Mouse (Mus musculus) heart, embryonic 14.5 days (tissue): ENCODE measurements around the gene Zfp952. TPM values are rescaled to one million over a fixed set of nuclear protein-coding genes. Genes with fewer than 3 reads are reported as not detected.

ENCODE experiments used
- ATAC-seq: fragments of 200-750 bp; cut with Nextera tagmentation; 2 replicates; pipeline ENCODE4 v1.8.0; 2017; ENCODE audit warnings: low read depth, moderate TSS enrichment; ENCODE audit not compliant: insufficient number of reproducible peaks, insufficient read depth, low FRiP score
- H3K27ac ChIP-seq, 2 experiments: fragments of 200-500 bp in 1 of 2; fragments of 300-500 bp in 1 of 2; sonication (generic) in 1 of 2; replicated peaks in 1 of 2; 2 replicates each; pipeline ENCODE4 v1.5.1; 2012 to 2014; ENCODE audit warnings: low read depth in 2 of 2, low read length in 2 of 2, control low read depth in 1 of 2, mild to moderate bottlenecking in 1 of 2, mixed read lengths in 1 of 2; ENCODE audit not compliant: control insufficient read depth in 1 of 2, insufficient read depth in 1 of 2
- H3K27me3 ChIP-seq: fragments of 300-500 bp; sonication (generic); 2 replicates; pipeline ENCODE4 v1.6.1; 2014; ENCODE audit warnings: mild to moderate bottlenecking, low read length, control low read depth; ENCODE audit not compliant: control insufficient read depth, insufficient read depth
- H3K36me3 ChIP-seq: fragments of 300-500 bp; sonication (generic); 2 replicates; pipeline ENCODE4 v1.6.1; 2014; ENCODE audit warnings: mild to moderate bottlenecking, control low read depth, low read length, mixed read lengths; ENCODE audit not compliant: control insufficient read depth, insufficient read depth
- H3K4me1 ChIP-seq, 2 experiments: fragments of 200-500 bp in 1 of 2; fragments of 300-500 bp in 1 of 2; sonication (generic) in 1 of 2; 2 replicates each; pipeline ENCODE4 v1.6.1; 2012 to 2014; ENCODE audit warnings: low read length in 2 of 2, control low read depth in 1 of 2, mixed read lengths in 1 of 2; ENCODE audit not compliant: control insufficient read depth in 2 of 2, insufficient read depth in 2 of 2
- H3K4me2 ChIP-seq: fragments of 300-500 bp; sonication (generic); 2 replicates; pipeline ENCODE4 v1.6.1; 2014; ENCODE audit warnings: mild to moderate bottlenecking, low read length
- H3K4me3 ChIP-seq, 2 experiments: fragments of 200-500 bp in 1 of 2; fragments of 300-500 bp in 1 of 2; sonication (generic) in 1 of 2; 2 replicates each; pipeline ENCODE4 v1.5.1; 2012 to 2014; ENCODE audit warnings: low read length in 2 of 2, mild to moderate bottlenecking in 2 of 2, control low read depth in 1 of 2, low read depth in 1 of 2, moderate library complexity in 1 of 2; ENCODE audit not compliant: control insufficient read depth in 1 of 2, insufficient read depth in 1 of 2
- H3K9ac ChIP-seq: fragments of 300-500 bp; sonication (generic); 2 replicates; pipeline ENCODE4 v1.6.1; 2014; ENCODE audit warnings: mild to moderate bottlenecking, low read length
- H3K9me3 ChIP-seq: fragments of 300-500 bp; sonication (generic); 2 replicates; pipeline ENCODE4 v1.6.1; 2016; ENCODE audit warnings: low read length, control low read depth; ENCODE audit not compliant: control insufficient read depth
- WGBS: fragments of 180-500 bp; shearing (Covaris S2); extraction: QIAGEN DNeasy Blood & Tissue Kit; methylation state at CpG from one replicate; pipeline ENCODE4 v1.1.7; 2014; 5-methylcytosine and 5-hydroxymethylcytosine counted together
- polyA plus RNA-seq: library from polyadenylated mRNA; unstranded; fragments of >200 nt; fragmentation: Nextera tagmentation; extraction: Ambion mirVana; gene quantifications from 2 replicates; pipeline ENCODE4 v1.2.1, GENCODE M21; 2014

The Zfp952 gene
- polyA plus RNA-seq: 9.5 TPM in 2 replicates

GRCm38 (mm10) chr17:32992699-32993474, at the start of gene Zfp952:
Zfp952 (plus strand) TSS chr17:32993129.
- peaks cover 11% of the 10 kb centered on the region for H3K36me3 ChIP-seq
- 3% methylated on average over 21 of the region's 21 CpGs for WGBS
- H3K27ac ChIP-seq: peak within 1 kb of the TSS; percentile 47 to 65; a peak in 3 of 4 replicates
- H3K9ac ChIP-seq: peak within 1 kb of the TSS; percentile 79
- peak within 1 kb of the TSS; percentile 63 for H3K4me2 ChIP-seq
- H3K4me1 ChIP-seq: peaks cover 5% of the 10 kb centered on the region in 2 experiments; a peak in 3 of 4 replicates
- no peaks in the 10 kb centered on the region for H3K9me3 ChIP-seq
- peak within 1 kb of the TSS; percentile 69 to 73 for H3K4me3 ChIP-seq
- peak; percentile 88 for ATAC-seq
- H3K27me3 ChIP-seq: no peaks in the 10 kb centered on the region

GRCm38 (mm10) chr17:32943661-32944060, 49.3 kb upstream of the Zfp952 start:
- Histone ChIP-seq H3K27ac (no peak overlapping the region), H3K9me3 (no peaks in the 10 kb centered on the region), H3K36me3 (no peaks in the 10 kb centered on the region), H3K27me3 (no peaks in the 10 kb centered on the region), H3K4me3 (no peak overlapping the region), H3K4me1 (peaks cover 10 to 13% of the 10 kb centered on the region in 2 experiments), H3K9ac (no peak overlapping the region), H3K4me2 (no peak overlapping the region)
- ATAC-seq: no peak
- 90% methylated on average over 3 of the region's 3 CpGs for WGBS

GRCm38 (mm10) chr17:32944402-32945035, 48.4 kb upstream of the Zfp952 start:
- 70% methylated on average over 3 of the region's 3 CpGs for WGBS
- no peak overlapping the region for H3K27ac ChIP-seq
- no peaks in the 10 kb centered on the region for H3K27me3 ChIP-seq
- H3K9ac ChIP-seq: no peak overlapping the region
- no peak overlapping the region for H3K4me2 ChIP-seq
- H3K4me3 ChIP-seq: no peak overlapping the region
- H3K4me1 ChIP-seq: peaks cover 10 to 13% of the 10 kb centered on the region in 2 experiments
- ATAC-seq: no peak
- H3K36me3 ChIP-seq: no peaks in the 10 kb centered on the region
- no peaks in the 10 kb centered on the region for H3K9me3 ChIP-seq

- ATAC-seq: no peak; the same call in 1 of the 2 replicates
Measured at GRCm38 (mm10) chr17:32946716-32947115, 46.2 kb upstream of the Zfp952 start.

GRCm38 (mm10) chr17:32947215-32947914, 45.6 kb upstream of the Zfp952 start, which contains the start of gene Cyp4f13:
Cyp4f13 (minus strand) TSS chr17:32947402.
- Histone ChIP-seq H3K9me3 (no peaks in the 10 kb centered on the region), H3K36me3 (no peaks in the 10 kb centered on the region), H3K4me3 (peak within 1 kb of the TSS; percentile 62 to 68), H3K9ac (peak within 1 kb of the TSS; percentile 84), H3K27me3 (no peaks in the 10 kb centered on the region), H3K4me2 (peak within 1 kb of the TSS; percentile 92), H3K4me1 (peaks cover 10 to 13% of the 10 kb centered on the region in 2 experiments), H3K27ac (peak within 1 kb of the TSS; percentile 71)
- WGBS: 19% methylated on average over 12 of the region's 12 CpGs
- peak; percentile 96 for ATAC-seq

More at GRCm38 (mm10) chr17:32946716-32947115, 46.2 kb upstream of the Zfp952 start:
- peak overlapping the region; percentile 92 for H3K4me2 ChIP-seq
- no peaks in the 10 kb centered on the region for H3K9me3 ChIP-seq
- peaks cover 10 to 13% of the 10 kb centered on the region in 2 experiments for H3K4me1 ChIP-seq
- peak overlapping the region; percentile 62 to 68 for H3K4me3 ChIP-seq
- H3K36me3 ChIP-seq: no peaks in the 10 kb centered on the region
- H3K27me3 ChIP-seq: no peaks in the 10 kb centered on the region
- H3K9ac ChIP-seq: peak overlapping the region; percentile 84
- peak overlapping the region; percentile 71 for H3K27ac ChIP-seq
- 47% methylated on average over 9 of the region's 9 CpGs for WGBS

GRCm38 (mm10) chr17:32950136-32950535, 42.8 kb upstream of the Zfp952 start:
- no peak overlapping the region for H3K4me3 ChIP-seq
- H3K9me3 ChIP-seq: no peaks in the 10 kb centered on the region
- no peak overlapping the region for H3K4me2 ChIP-seq
- no peak overlapping the region for H3K27ac ChIP-seq
- H3K36me3 ChIP-seq: no peaks in the 10 kb centered on the region
- H3K9ac ChIP-seq: no peak overlapping the region
- H3K27me3 ChIP-seq: no peaks in the 10 kb centered on the region
- ATAC-seq: no peak
- whole genome bisulfite sequencing: 82% methylated on average over 3 of the region's 3 CpGs
- H3K4me1 ChIP-seq: peaks cover 10 to 13% of the 10 kb centered on the region in 2 experiments

GRCm38 (mm10) chr17:32951006-32951405, 41.9 kb upstream of the Zfp952 start:
- ATAC-seq: no peak
- H3K4me1 ChIP-seq: peaks cover 10 to 13% of the 10 kb centered on the region in 2 experiments
- 74% methylated on average over 11 of the region's 11 CpGs for WGBS

More at GRCm38 (mm10) chr17:32951006-32951405, 41.9 kb upstream of the Zfp952 start:
- H3K27ac ChIP-seq: no peak overlapping the region
- no peaks in the 10 kb centered on the region for H3K36me3 ChIP-seq
- no peak overlapping the region for H3K9ac ChIP-seq
- H3K4me2 ChIP-seq: no peak overlapping the region
- H3K9me3 ChIP-seq: no peaks in the 10 kb centered on the region
- no peaks in the 10 kb centered on the region for H3K27me3 ChIP-seq
- no peak overlapping the region for H3K4me3 ChIP-seq
